Mouse (Mus musculus): ENCODE measurements at regions not wholly inside any gene's neighbourhood (a gene's known extent, or its start where the extent isn't known, plus 50 kb on each side); places are given as distances from the start of the nearest gene placed in this dataset.

- DNase-seq (ENCODE audit: low spot score in 2 of 2): no peak
Measured at GRCm38 (mm10) chr13:51333481-51333880, 75.0 kb upstream of the S1pr3 start.

DNA sequence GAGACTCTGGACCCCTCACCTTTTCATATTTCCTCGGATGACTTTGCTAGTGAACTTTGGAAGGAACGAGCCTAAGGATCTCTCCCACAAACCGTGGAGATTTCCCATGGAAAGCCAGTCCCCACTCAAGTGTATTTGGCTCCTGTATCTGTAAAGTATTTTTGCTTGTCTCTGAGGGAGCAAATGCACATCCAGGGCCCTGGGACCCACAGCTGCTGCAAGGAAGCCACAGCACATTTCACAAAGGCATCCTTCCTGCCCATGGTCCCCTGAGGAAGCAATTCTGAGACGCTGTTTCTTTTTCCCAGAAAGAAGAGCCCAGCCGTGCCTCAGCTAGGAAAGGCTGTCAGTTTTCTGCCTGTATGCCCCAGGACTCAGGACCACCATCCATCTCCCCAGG is 71.7 kb upstream of the S1pr3 start:
- no peak for DNase-seq (ENCODE audit: low spot score in 2 of 2)

- DNase-seq (ENCODE audit: low spot score in 2 of 2): no peak
Measured at GRCm38 (mm10) chr13:51337931-51338330, 70.5 kb upstream of the S1pr3 start.

DNA sequence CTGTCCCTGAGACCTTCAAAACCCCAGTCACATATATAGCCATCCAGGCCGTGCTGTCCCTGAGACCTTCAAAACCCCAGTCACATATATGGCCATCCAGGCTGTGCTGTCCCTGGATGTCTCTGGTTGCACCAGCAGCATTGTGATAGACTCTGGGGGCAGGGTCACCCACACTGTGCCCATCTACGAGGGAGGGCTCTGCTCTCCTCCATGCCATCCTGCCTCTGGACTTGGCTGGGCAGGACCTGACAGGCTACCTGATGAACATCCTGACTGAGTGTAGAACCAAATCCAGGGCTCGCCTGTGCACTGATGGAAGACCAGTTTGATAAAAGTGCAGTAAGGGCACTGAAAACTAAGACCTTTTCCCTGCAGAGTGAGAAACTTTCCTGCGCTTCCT is 63.1 kb upstream of the S1pr3 start:
- no peak for DNase-seq (ENCODE audit: low spot score in 2 of 2)

GRCm38 (mm10) chr13:51345839-51346550 is 62.4 kb upstream of the S1pr3 start:
- DNase-seq (ENCODE audit: low spot score in 2 of 2): no peak

GRCm38 (mm10) chr13:51348707-51349106 is 59.7 kb upstream of the S1pr3 start:
- no peak for DNase-seq (ENCODE audit: low spot score in 2 of 2)

DNA sequence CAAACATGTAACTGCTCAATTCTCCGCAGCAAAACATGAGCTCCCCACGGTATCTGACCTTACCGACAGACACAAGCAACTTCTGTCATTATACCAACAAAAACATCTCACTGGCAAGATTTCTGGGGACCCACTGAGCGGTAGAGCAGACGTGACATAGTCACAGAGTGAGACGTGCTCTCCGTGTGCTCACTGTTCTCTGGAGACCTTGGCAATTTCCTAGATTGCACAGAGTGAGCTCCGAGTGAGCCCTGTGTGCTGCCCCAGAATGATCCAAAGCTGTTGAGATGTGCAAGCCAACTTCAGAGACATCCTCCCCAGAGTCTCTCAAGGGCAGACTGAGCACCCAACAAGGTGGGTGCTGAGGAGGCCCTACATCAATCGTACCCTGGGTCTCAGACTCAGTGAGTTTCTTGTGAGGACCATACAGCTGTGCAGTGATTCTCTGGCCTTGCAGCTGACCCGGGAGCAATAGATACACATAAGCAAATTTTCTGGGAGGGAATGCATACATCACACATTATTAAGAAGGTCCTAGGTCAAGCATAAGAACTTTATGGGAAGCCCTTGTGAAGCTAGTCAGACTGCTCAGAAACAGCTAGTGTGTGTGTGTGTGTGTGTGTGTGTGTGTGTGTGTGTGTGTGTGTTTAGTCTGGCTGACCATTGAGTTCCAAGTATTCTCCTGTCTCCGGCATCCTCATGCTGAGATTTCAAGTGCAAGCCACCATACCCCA is 58.5 kb upstream of the S1pr3 start:
- no peak for DNase-seq (ENCODE audit: low spot score in 2 of 2)

GRCm38 (mm10) chr13:51352874-51353273 is 55.6 kb upstream of the S1pr3 start:
- no peak for DNase-seq (ENCODE audit: low spot score in 2 of 2)

GRCm38 (mm10) chr13:51355507-51355906 is 52.9 kb upstream of the S1pr3 start:
- no peak for DNase-seq (ENCODE audit: low spot score in 2 of 2)
